Mouse (Mus musculus) limb, embryonic 11.5 days (tissue): ENCODE results near the gene Rnf185. TPM values are rescaled to one million over a fixed set of nuclear protein-coding genes. Genes with fewer than 3 reads are reported as not detected.

Source experiments
- ATAC-seq: fragments of 200-750 bp; cut with Nextera tagmentation; 2 replicates; pipeline ENCODE4 v1.8.0; 2017; ENCODE audit warnings: low read depth; ENCODE audit not compliant: insufficient number of reproducible peaks, low FRiP score, low TSS enrichment
- DNase-seq: peaks from one replicate; pipeline ENCODE4 v3.0.0-alpha.2; 2015; ENCODE audit warnings: low spot score
- H3K27ac ChIP-seq: fragments of 300-500 bp; sonication (generic); replicated peaks from 2 replicates; pipeline ENCODE4 v1.5.1; 2014; ENCODE audit warnings: low read depth, mild to moderate bottlenecking, low read length
- H3K27me3 ChIP-seq: fragments of 300-500 bp; sonication (generic); 2 replicates; pipeline ENCODE4 v1.6.1; 2014; ENCODE audit warnings: mild to moderate bottlenecking, low read length, mixed read lengths; ENCODE audit not compliant: control insufficient read depth, insufficient read depth
- H3K36me3 ChIP-seq: fragments of 300-500 bp; sonication (generic); 2 replicates; pipeline ENCODE4 v1.6.1; 2014; ENCODE audit warnings: mild to moderate bottlenecking, low read length, moderate library complexity, mixed read lengths; ENCODE audit not compliant: control insufficient read depth, insufficient read depth
- H3K4me1 ChIP-seq: fragments of 300-500 bp; sonication (generic); 2 replicates; pipeline ENCODE4 v1.6.1; 2014; ENCODE audit warnings: low read length, mixed read lengths; ENCODE audit not compliant: control insufficient read depth, insufficient read depth
- H3K4me2 ChIP-seq: fragments of 300-500 bp; sonication (generic); 2 replicates; pipeline ENCODE4 v1.6.1; 2014; ENCODE audit warnings: low read depth, mild to moderate bottlenecking, moderate library complexity; ENCODE audit not compliant: severe bottlenecking
- H3K4me3 ChIP-seq: fragments of 300-500 bp; sonication (generic); 2 replicates; pipeline ENCODE4 v1.5.1; 2014; ENCODE audit warnings: low read depth, low read length
- H3K9ac ChIP-seq: fragments of 300-500 bp; sonication (generic); 2 replicates; pipeline ENCODE4 v1.6.1; 2014; ENCODE audit warnings: mild to moderate bottlenecking, low read length
- H3K9me3 ChIP-seq: fragments of 300-500 bp; sonication (generic); 2 replicates; pipeline ENCODE4 v1.6.1; 2016; ENCODE audit warnings: low read length; ENCODE audit not compliant: control insufficient read depth
- whole genome bisulfite sequencing: fragments of 180-500 bp; shearing (Covaris S2); extraction: QIAGEN DNeasy Blood & Tissue Kit; methylation state at CpG from one replicate; pipeline ENCODE4 v1.1.7; 2014; 5-methylcytosine and 5-hydroxymethylcytosine counted together
- polyA plus RNA-seq: library from polyadenylated mRNA; unstranded; fragments of >200 nt; fragmentation: Nextera tagmentation; extraction: Ambion mirVana; gene quantifications from 2 replicates; pipeline ENCODE4 v1.2.1, GENCODE M21; 2014

Gene Rnf185
- polyA plus RNA-seq, 1 experiment from 2014 or later, result 42.4 TPM

GRCm38 (mm10) chr11:3418741-3419140 is 33.4 kb downstream of the Rnf185 start:
- ATAC-seq, result no peak
- Histone ChIP-seq H3K4me2 (no peak overlapping the region), H3K9ac (no peak overlapping the region), H3K27ac (no peak overlapping the region), H3K27me3 (no peaks in the 10 kb centered on the region), H3K9me3 (no peaks in the 10 kb centered on the region), H3K36me3 (peaks cover 5% of the 10 kb centered on the region; the same call in 1 of the 2 replicates), H3K4me1 (no peaks in the 10 kb centered on the region), H3K4me3 (no peak overlapping the region)
- 81% methylated on average over 4 of the region's 4 CpGs for whole genome bisulfite sequencing
- DNase-seq, result no peak

GRCm38 (mm10) chr11:3417795-3418194 is 34.4 kb downstream of the Rnf185 start:
- Histone ChIP-seq H3K27ac (no peak overlapping the region), H3K36me3 (peaks cover 5% of the 10 kb centered on the region; the same call in 1 of the 2 replicates), H3K4me1 (no peaks in the 10 kb centered on the region), H3K9me3 (no peaks in the 10 kb centered on the region), H3K27me3 (no peaks in the 10 kb centered on the region), H3K4me3 (no peak overlapping the region), H3K4me2 (no peak overlapping the region), H3K9ac (no peak overlapping the region)
- WGBS, result 82% methylated on average over 6 of the region's 6 CpGs
- DNase-seq (no peak), ATAC-seq (no peak)

- peaks cover 5% of the 10 kb centered on the region; the same call in 1 of the 2 replicates for H3K36me3 ChIP-seq
- H3K4me3 ChIP-seq, result no peak overlapping the region
- no peaks in the 10 kb centered on the region for H3K4me1 ChIP-seq
- H3K4me2 ChIP-seq, result no peak overlapping the region
- no peaks in the 10 kb centered on the region for H3K9me3 ChIP-seq
- ATAC-seq (no peak), DNase-seq (no peak)
- H3K9ac ChIP-seq, result no peak overlapping the region
- H3K27ac ChIP-seq, result no peak overlapping the region
- H3K27me3 ChIP-seq, result no peaks in the 10 kb centered on the region
- WGBS, result 96% methylated on average over 3 of the region's 3 CpGs
Measured at GRCm38 (mm10) chr11:3416399-3416798, 35.8 kb downstream of the Rnf185 start.

- ATAC-seq (no peak), DNase-seq (no peak)
- Histone ChIP-seq H3K27me3 (no peaks in the 10 kb centered on the region), H3K27ac (no peak overlapping the region), H3K36me3 (no peaks in the 10 kb centered on the region; the same call in 1 of the 2 replicates), H3K4me1 (0 out of 2 replicates have a peak, but pooled peaks cover 2% of the 10 kb centered on the region), H3K9ac (no peak overlapping the region), H3K4me2 (no peak overlapping the region), H3K9me3 (no peaks in the 10 kb centered on the region), H3K4me3 (no peak overlapping the region)
- WGBS, result 80% methylated on average over 3 of the region's 3 CpGs
Measured at GRCm38 (mm10) chr11:3412111-3412510, 40.1 kb downstream of the Rnf185 start.

GRCm38 (mm10) chr11:3408997-3409732 is 43.0 kb downstream of the Rnf185 start, which contains the start of gene Limk2:
Limk2 (minus strand) TSS chr11:3409189.
- DNase-seq, result peak; percentile 95
- Histone ChIP-seq H3K9me3 (no peaks in the 10 kb centered on the region), H3K27me3 (no peaks in the 10 kb centered on the region), H3K4me2 (peak within 1 kb of the TSS; percentile 59), H3K36me3 (no peaks in the 10 kb centered on the region), H3K9ac (peak within 1 kb of the TSS; percentile 69), H3K27ac (no peak within 1 kb of the TSS), H3K4me3 (peak within 1 kb of the TSS; percentile 70), H3K4me1 (0 out of 2 replicates have a peak, but pooled peaks cover 2% of the 10 kb centered on the region)
- 4% methylated on average over 43 of the region's 45 CpGs for WGBS
- ATAC-seq, result peak; percentile 87

GRCm38 (mm10) chr11:3408131-3408996 is 43.8 kb downstream of the Rnf185 start:
- Histone ChIP-seq H3K9me3 (no peaks in the 10 kb centered on the region), H3K9ac (peak overlapping the region; percentile 69), H3K27ac (no peak overlapping the region), H3K27me3 (no peaks in the 10 kb centered on the region), H3K4me2 (peak overlapping the region; percentile 59), H3K36me3 (no peaks in the 10 kb centered on the region), H3K4me1 (0 out of 2 replicates have a peak, but pooled peaks cover 2% of the 10 kb centered on the region), H3K4me3 (peak overlapping the region; percentile 70)
- DNase-seq (peak; percentile 41), ATAC-seq (no peak)
- WGBS, result 6% methylated on average over 34 of the region's 34 CpGs

- no peaks in the 10 kb centered on the region for H3K9me3 ChIP-seq
- 0 out of 2 replicates have a peak, but pooled peaks cover 2% of the 10 kb centered on the region for H3K4me1 ChIP-seq
- H3K4me3 ChIP-seq, result no peak overlapping the region
- 88% methylated on average over 7 of the region's 7 CpGs for WGBS
- H3K27ac ChIP-seq, result no peak overlapping the region
- H3K4me2 ChIP-seq, result no peak overlapping the region
- no peak overlapping the region for H3K9ac ChIP-seq
- DNase-seq, result no peak
- H3K36me3 ChIP-seq, result no peaks in the 10 kb centered on the region
- no peaks in the 10 kb centered on the region for H3K27me3 ChIP-seq
- ATAC-seq, result no peak
Measured at GRCm38 (mm10) chr11:3404287-3405047, 47.7 kb downstream of the Rnf185 start.

- Histone ChIP-seq H3K4me3 (no peak overlapping the region), H3K27ac (no peak overlapping the region), H3K4me2 (no peak overlapping the region), H3K9ac (no peak overlapping the region), H3K27me3 (no peaks in the 10 kb centered on the region), H3K9me3 (no peaks in the 10 kb centered on the region), H3K4me1 (peaks cover 4% of the 10 kb centered on the region; the same call in 1 of the 2 replicates), H3K36me3 (no peaks in the 10 kb centered on the region)
- 87% methylated on average over 3 of the region's 3 CpGs for WGBS
- DNase-seq (no peak), ATAC-seq (no peak)
Measured at GRCm38 (mm10) chr11:3403024-3403423, 49.1 kb downstream of the Rnf185 start.
